Comparison of ENCODE assay signal across 11 mouse cellular contexts in genomic region chr4:124575955-124576445, GRCm38 (mm10). TPM values are rescaled to one million over a fixed set of nuclear protein-coding genes. Genes with fewer than 3 reads are reported as not detected.
DNase-seq lines count a peak whose midpoint lies in the region; ATAC-seq lines count a peak whose summit lies in the region.
"Had no signal": no experiment of that assay in that cellular context is flagged by ENCODE, and none has a peak within 500 bp of the region (broad histone marks: within the 10 kb centered on the region; RNA-seq: fewer than 3 reads in every experiment).

No protein-coding gene starts in this region.

- no peak overlapping the region for H3K27ac ChIP-seq in heart, embryonic 11.5 days (ENCODE audit: low read depth, low read length)
- no peak overlapping the region for H3K27ac ChIP-seq in midbrain, embryonic 14.5 days (replicated peaks; ENCODE audit: low read depth, low read length)

- H3K4me3 ChIP-seq in heart, embryonic 11.5 days (ENCODE audit: low read depth, low read length) = peak overlapping the region; percentile 57
- H3K4me3 ChIP-seq in midbrain, embryonic 14.5 days (replicated peaks; ENCODE audit: low read depth, low read length) = peak overlapping the region; percentile 43

- H3K9me3 ChIP-seq in heart, embryonic 11.5 days (replicated peaks; ENCODE audit: control insufficient read depth, low read length) = no peaks in the 10 kb centered on the region
- H3K9me3 ChIP-seq in midbrain, embryonic 14.5 days (ENCODE audit: control insufficient read depth, low read length) = no peaks in the 10 kb centered on the region

- no peak for ATAC-seq in heart, embryonic 11.5 days (replicated peaks; ENCODE audit: insufficient number of reproducible peaks, low FRiP score, low TSS enrichment)
- no peak for ATAC-seq in midbrain, embryonic 14.5 days (ENCODE audit: low FRiP score, low TSS enrichment)
- no peak for ATAC-seq in inflammation-experienced regulatory T-cells, adult 6 months
- no peak for ATAC-seq in erythroblast, adult 5-6 weeks (replicated peaks; ENCODE audit: low FRiP score, poor library complexity, severe bottlenecking)

- peaks cover 17% of the 10 kb centered on the region for H3K4me1 ChIP-seq in heart, embryonic 11.5 days (ENCODE audit: control insufficient read depth, insufficient read depth, low read length)
- H3K4me1 ChIP-seq in midbrain, embryonic 14.5 days (ENCODE audit: control insufficient read depth, insufficient read depth, low read length) = peaks cover 18% of the 10 kb centered on the region

- H3K4me2 ChIP-seq in heart, embryonic 11.5 days = peak overlapping the region; percentile 95
- peak overlapping the region; percentile 97 for H3K4me2 ChIP-seq in midbrain, embryonic 14.5 days (ENCODE audit: low read length)

- no peak overlapping the region for H3K9ac ChIP-seq in heart, embryonic 11.5 days (ENCODE audit: low read depth, low read length)
- H3K9ac ChIP-seq in midbrain, embryonic 14.5 days (replicated peaks; ENCODE audit: low read length) = peak overlapping the region; percentile 70; the same call in 1 of the 2 replicates

- 3% methylated on average over 7 of the region's 7 CpGs for WGBS in heart, embryonic 11.5 days (ENCODE audit: insufficient replicate concordance)
- WGBS in midbrain, embryonic 14.5 days = 8% methylated on average over 7 of the region's 7 CpGs

- H3K36me3 ChIP-seq in heart, embryonic 11.5 days (ENCODE audit: control insufficient read depth, insufficient read depth, low read length) = no peaks in the 10 kb centered on the region
- H3K36me3 ChIP-seq in midbrain, embryonic 14.5 days (ENCODE audit: control insufficient read depth, insufficient read depth, low read length) = no peaks in the 10 kb centered on the region

- DNase-seq in heart, adult 8-10 months (ENCODE audit: low spot score) = no peak
- DNase-seq in Muller cell, postnatal 12 days (ENCODE audit: inconsistent ontology term) = peak; percentile 82
- DNase-seq in heart, postnatal 4 days = peak; percentile 20
- DNase-seq in midbrain, embryonic 14.5 days = peak; percentile 15
- DNase-seq in cerebellum, adult 9-11 months = no peak
- DNase-seq: lung, adult 18-20 months had no signal

- H3K27me3 ChIP-seq in heart, embryonic 11.5 days (ENCODE audit: control insufficient read depth, insufficient read depth, low read length) = peaks cover 52% of the 10 kb centered on the region
- H3K27me3 ChIP-seq in midbrain, embryonic 14.5 days (ENCODE audit: control insufficient read depth, insufficient read depth, low read length) = peaks cover 22% of the 10 kb centered on the region

RNA-seq across cellular contexts. Expression of gene 3100002H09Rik, which starts 34.6 kb away (rescaled TPM):
- not detected in 2 replicates for polyA plus RNA-seq in heart, embryonic 11.5 days (2014; fragmentation: Nextera tagmentation; extraction: Ambion mirVana)
- not detected for total RNA-seq in heart, adult 8-10 months (2022)
- not detected for total RNA-seq in heart, postnatal 4 days (2021)
- polyA plus RNA-seq in midbrain, embryonic 14.5 days (2014; fragmentation: Nextera tagmentation; extraction: Ambion mirVana) = 0.61 and 0.84 TPM in 2 replicates
- not detected for polyA plus RNA-seq in inflammation-experienced regulatory T-cells, adult 6 months (2017; shearing (Covaris generic))
- not detected in 2 replicates for total RNA-seq in erythroblast, adult 5-6 weeks (2015; ENCODE audit: low replicate concordance)
- not detected in 2 replicates for total RNA-seq in erythroblast, adult 5-6 weeks (2017; ENCODE audit: low replicate concordance)
- total RNA-seq: heart, adult 18-20 months had no signal
- polyA plus RNA-seq: testis, adult 2 months had no signal

Comparison
In these comparisons a context has a peak if more than half of its experiments do, and no peak if none do; other contexts are left out.
1. DNase-seq: peak in Muller cell, postnatal 12 days (single experiment), heart, postnatal 4 days (single experiment) and midbrain, embryonic 14.5 days (single experiment); none in heart, adult 8-10 months (single experiment) and cerebellum, adult 9-11 months (single experiment).